Mouse (Mus musculus) liver, embryonic 16.5 days (tissue): ENCODE data around the gene Glt8d2. TPM values are rescaled to one million over a fixed set of nuclear protein-coding genes. Genes with fewer than 3 reads are reported as not detected.
A peak's percentile ranks its signal among the peaks of the same experiment; 100 is the strongest.
"Not testable (repeated sequence)": the region's sequence is repeated elsewhere in the genome, so short reads cannot be mapped to it uniquely, and the experiment has no call there.

ENCODE experiments used
- ATAC-seq: fragments of 200-750 bp; cut with Nextera tagmentation; 2 replicates; pipeline ENCODE4 v1.8.0; 2017; ENCODE audit warnings: low read depth, mild to moderate bottlenecking, moderate number of reproducible peaks, moderate library complexity
- H3K27ac ChIP-seq: fragments of 300-500 bp; sonication (generic); 2 replicates; pipeline ENCODE4 v1.5.1; 2014; ENCODE audit warnings: mild to moderate bottlenecking, low read length
- H3K27me3 ChIP-seq: fragments of 300-500 bp; sonication (generic); 2 replicates; pipeline ENCODE4 v1.6.1; 2014; ENCODE audit warnings: low read depth, low read length, mixed read lengths; ENCODE audit not compliant: control insufficient read depth, insufficient read depth
- H3K36me3 ChIP-seq: fragments of 300-500 bp; sonication (generic); 2 replicates; pipeline ENCODE4 v1.6.1; 2014; ENCODE audit warnings: mild to moderate bottlenecking; ENCODE audit not compliant: control insufficient read depth, insufficient read depth
- H3K4me1 ChIP-seq: fragments of 300-500 bp; sonication (generic); 2 replicates; pipeline ENCODE4 v1.6.1; 2014; ENCODE audit warnings: low read depth, low read length, mixed read lengths; ENCODE audit not compliant: control insufficient read depth
- H3K4me2 ChIP-seq: fragments of 300-500 bp; sonication (generic); 2 replicates; pipeline ENCODE4 v1.6.1; 2014; ENCODE audit warnings: low read depth, low read length, mixed read lengths
- H3K4me3 ChIP-seq: fragments of 300-500 bp; sonication (generic); 2 replicates; pipeline ENCODE4 v1.5.1; 2014; ENCODE audit warnings: low read depth, mild to moderate bottlenecking, low read length
- H3K9ac ChIP-seq: fragments of 300-500 bp; sonication (generic); 2 replicates; pipeline ENCODE4 v1.6.1; 2014; ENCODE audit warnings: low read depth, low read length
- H3K9me3 ChIP-seq: fragments of 300-500 bp; sonication (generic); replicated peaks from 2 replicates; pipeline ENCODE4 v1.6.1; 2016; ENCODE audit warnings: low read length; ENCODE audit not compliant: control insufficient read depth
- WGBS: fragments of 180-500 bp; shearing (Covaris S2); extraction: QIAGEN DNeasy Blood & Tissue Kit; methylation state at CpG from one replicate; pipeline ENCODE4 v1.1.7; 2014; ENCODE audit not compliant: insufficient replicate concordance; 5-methylcytosine and 5-hydroxymethylcytosine counted together
- polyA plus RNA-seq: library from polyadenylated mRNA; unstranded; fragments of >200 nt; fragmentation: Nextera tagmentation; extraction: Ambion mirVana; gene quantifications from 2 replicates; pipeline ENCODE4 v1.2.1, GENCODE M21; 2015

The Glt8d2 gene
- polyA plus RNA-seq, 1 experiment from 2014 or later = 0.61 TPM

DNA sequence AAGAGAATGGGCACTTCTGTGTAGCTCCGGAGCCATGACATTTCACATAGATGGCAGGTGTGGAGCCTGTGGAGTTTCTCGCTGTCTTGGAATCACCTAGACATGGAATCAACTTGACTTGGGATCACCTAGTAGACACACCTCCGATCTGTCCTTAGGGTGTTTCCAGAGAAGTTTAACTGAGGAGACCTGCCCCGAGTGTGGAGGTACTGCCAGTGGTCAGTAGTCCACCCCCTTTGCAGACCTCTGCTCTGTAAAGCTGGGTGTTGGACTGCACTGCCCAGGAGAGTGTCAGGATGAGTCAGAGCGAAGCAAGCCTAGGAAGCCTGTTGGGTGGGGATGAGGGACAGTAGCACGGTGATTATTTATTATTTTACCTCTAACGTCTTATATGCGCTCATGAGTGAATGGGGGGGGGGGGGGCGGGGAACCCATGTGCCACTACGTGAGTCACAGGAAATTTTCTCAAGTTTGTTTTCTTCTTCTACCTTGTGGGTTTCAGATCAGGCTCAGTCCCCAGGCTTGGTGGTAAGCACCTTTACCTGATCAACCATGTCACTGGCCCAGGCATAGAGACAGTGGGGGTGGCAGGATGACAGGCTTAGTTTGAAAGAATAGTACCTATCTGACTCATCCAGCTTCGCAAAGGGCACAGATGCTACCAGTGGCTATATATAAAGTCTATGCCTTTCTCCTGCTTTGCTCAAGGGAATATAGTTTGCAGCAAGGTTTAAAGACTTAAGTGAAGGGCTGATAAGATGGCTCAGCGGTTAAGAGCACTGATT lies 57.8 kb downstream of the Glt8d2 start:
- no peaks in the 10 kb centered on the region for H3K27me3 ChIP-seq
- no peak overlapping the region for H3K27ac ChIP-seq
- H3K4me3 ChIP-seq = no peak overlapping the region
- no peak overlapping the region for H3K4me2 ChIP-seq
- no peaks in the 10 kb centered on the region for H3K9me3 ChIP-seq
- H3K36me3 ChIP-seq = peaks cover 4% of the 10 kb centered on the region; the same call in 1 of the 2 replicates
- no peak for ATAC-seq
- H3K4me1 ChIP-seq = peaks cover 18% of the 10 kb centered on the region
- WGBS = 91% methylated on average over 12 of the region's 12 CpGs
- H3K9ac ChIP-seq = no peak overlapping the region

GRCm38 (mm10) chr10:82631133-82631532 lies 59.3 kb downstream of the Glt8d2 start:
- Histone ChIP-seq H3K9ac (no peak overlapping the region), H3K4me3 (peak overlapping the region; percentile 85), H3K4me1 (peaks cover 18% of the 10 kb centered on the region), H3K27me3 (no peaks in the 10 kb centered on the region), H3K27ac (no peak overlapping the region), H3K4me2 (peak overlapping the region; percentile 64), H3K9me3 (no peaks in the 10 kb centered on the region), H3K36me3 (peaks cover 4% of the 10 kb centered on the region; the same call in 1 of the 2 replicates)
- 75% methylated on average over 7 of the region's 7 CpGs for WGBS
- ATAC-seq = no peak

- WGBS = 19% methylated on average over 7 of the region's 7 CpGs
Observed at GRCm38 (mm10) chr10:82630497-82630896, 60.0 kb downstream of the Glt8d2 start.

GRCm38 (mm10) chr10:82629586-82630255 lies 60.7 kb downstream of the Glt8d2 start, which contains the start of gene Tdg:
Tdg (plus strand) TSS chr10:82629828.
- Histone ChIP-seq H3K27ac (peak within 1 kb of the TSS; percentile 81), H3K4me2 (peak within 1 kb of the TSS; percentile 98), H3K9ac (peak within 1 kb of the TSS; percentile 83), H3K4me1 (peaks cover 18% of the 10 kb centered on the region), H3K4me3 (peak within 1 kb of the TSS; percentile 85)
- under 1% methylated on average over 64 of the region's 78 CpGs for WGBS
- peak; percentile 98 for ATAC-seq
- not testable (repeated sequence) for H3K27me3 ChIP-seq, H3K36me3 ChIP-seq, H3K9me3 ChIP-seq

More at GRCm38 (mm10) chr10:82630497-82630896, 60.0 kb downstream of the Glt8d2 start:
- Histone ChIP-seq H3K4me3 (peak overlapping the region; percentile 85), H3K4me1 (peaks cover 18% of the 10 kb centered on the region), H3K9ac (peak overlapping the region; percentile 83), H3K27me3 (no peaks in the 10 kb centered on the region), H3K4me2 (peak overlapping the region; percentile 64), H3K9me3 (no peaks in the 10 kb centered on the region), H3K36me3 (peaks cover 4% of the 10 kb centered on the region; the same call in 1 of the 2 replicates), H3K27ac (peak overlapping the region; percentile 2; the same call in 1 of the 2 replicates)
- no peak for ATAC-seq

GRCm38 (mm10) chr10:82629111-82629585 lies 61.3 kb downstream of the Glt8d2 start:
- Histone ChIP-seq H3K4me1 (peaks cover 18% of the 10 kb centered on the region), H3K9me3 (no peaks in the 10 kb centered on the region), H3K36me3 (0 out of 2 replicates have a peak, but pooled peaks cover 4% of the 10 kb centered on the region), H3K4me3 (peak overlapping the region; percentile 85), H3K27me3 (no peaks in the 10 kb centered on the region), H3K9ac (peak overlapping the region; percentile 83), H3K27ac (peak overlapping the region; percentile 81), H3K4me2 (peak overlapping the region; percentile 98)
- peak; percentile 3 for ATAC-seq
- WGBS = 7% methylated on average over 11 of the region's 11 CpGs

DNA sequence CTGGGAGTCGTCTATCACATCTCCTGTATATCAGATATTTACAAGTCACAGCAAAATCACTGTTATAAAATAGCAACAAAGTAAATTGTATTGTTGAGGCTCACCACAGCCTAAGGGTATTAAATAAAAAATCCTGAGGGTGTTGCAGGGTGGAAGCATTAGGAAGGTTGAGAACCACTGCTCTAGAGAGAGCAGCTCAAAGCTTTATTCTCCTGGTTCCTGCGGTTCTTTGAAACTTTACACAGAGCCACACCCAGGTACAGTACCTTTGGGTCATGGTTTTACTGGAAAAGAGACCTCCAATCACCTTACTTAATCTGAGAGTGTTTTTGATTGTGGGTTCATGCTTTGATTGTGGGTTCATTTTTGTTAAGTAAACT lies 66.9 kb downstream of the Glt8d2 start:
- not testable (repeated sequence) for H3K27me3 ChIP-seq, H3K9me3 ChIP-seq, H3K9ac ChIP-seq, H3K36me3 ChIP-seq, H3K4me1 ChIP-seq, ATAC-seq
- H3K4me2 ChIP-seq = peak overlapping the region; percentile 73
- H3K27ac ChIP-seq = peak overlapping the region; percentile 76
- peak overlapping the region; percentile 80 for H3K4me3 ChIP-seq
- WGBS = 2% methylated on average over 2 of the region's 2 CpGs

DNA sequence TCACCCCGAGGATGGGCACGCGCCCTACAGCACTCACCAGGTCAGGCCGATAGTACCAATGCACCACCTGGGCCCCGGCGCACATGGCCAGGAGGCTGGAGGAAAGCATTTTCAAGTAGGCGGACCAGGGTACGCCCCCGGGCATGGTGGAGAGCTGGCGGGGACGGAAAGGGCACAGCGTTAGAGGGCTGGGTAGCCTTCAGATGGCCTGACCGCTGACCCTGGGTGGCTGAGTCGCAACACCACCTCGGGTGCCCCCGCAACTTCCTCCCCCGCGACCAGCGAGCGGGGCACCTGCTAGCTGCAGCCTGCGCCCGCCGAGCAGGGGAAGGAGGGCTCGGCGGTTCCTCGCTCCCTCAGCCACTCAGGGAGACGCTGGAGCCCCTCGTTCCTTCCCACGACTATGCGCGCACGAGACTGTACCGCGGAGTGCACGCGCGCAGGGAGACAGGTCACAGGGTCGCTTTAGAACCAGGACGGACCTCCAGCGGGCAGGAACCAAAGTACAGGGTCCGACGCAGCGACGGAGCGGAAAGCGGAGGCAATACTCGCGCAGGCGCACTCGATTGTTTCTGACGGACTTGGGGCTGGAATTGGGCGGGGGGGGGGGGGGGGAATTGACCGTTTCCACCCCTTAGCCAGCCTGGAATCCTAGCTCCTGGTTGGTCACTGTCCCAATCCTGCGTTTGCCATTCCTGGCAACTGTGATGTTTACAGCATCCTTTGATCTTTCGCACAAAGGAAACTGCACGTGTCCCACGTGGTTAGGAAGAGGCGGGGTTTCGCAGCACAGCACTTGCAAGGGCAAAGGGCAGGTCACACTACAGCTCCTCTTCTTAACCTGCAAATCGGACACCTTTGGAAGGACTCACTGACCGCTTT lies 67.5 kb downstream of the Glt8d2 start, which contains the start of gene 1190007I07Rik:
Gene 1190007I07Rik, minus strand, starts transcription at position 558 of the 882 bp plus-strand sequence.
- WGBS = under 1% methylated on average over 60 of the region's 61 CpGs
- Histone ChIP-seq H3K4me3 (peak within 1 kb of the TSS; percentile 80), H3K36me3 (no peaks in the 10 kb centered on the region), H3K4me1 (no peaks in the 10 kb centered on the region), H3K4me2 (peak within 1 kb of the TSS; percentile 73), H3K9ac (peak within 1 kb of the TSS; percentile 80), H3K9me3 (no peaks in the 10 kb centered on the region), H3K27ac (peak within 1 kb of the TSS; percentile 76), H3K27me3 (no peaks in the 10 kb centered on the region)
- peak; percentile 87 for ATAC-seq

DNA sequence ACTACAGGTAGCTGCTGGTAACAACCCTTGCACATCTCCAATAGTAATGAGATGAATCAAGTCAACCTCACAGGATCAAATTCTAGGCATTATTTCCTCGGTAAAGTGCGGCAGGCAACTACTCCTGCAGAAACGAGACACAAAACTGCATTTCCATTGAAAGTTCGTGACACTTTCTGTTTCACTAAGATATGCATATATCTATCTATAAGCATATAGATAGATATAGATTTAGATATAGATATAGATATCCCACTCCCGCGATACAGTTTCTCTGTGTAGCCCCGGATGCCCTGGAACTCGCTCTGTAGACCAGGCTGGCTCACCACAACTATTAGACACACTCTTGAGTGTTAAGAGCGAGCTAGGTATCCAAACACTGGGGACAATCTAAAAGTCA lies 68.2 kb downstream of the Glt8d2 start:
- Histone ChIP-seq H3K4me1 (no peaks in the 10 kb centered on the region), H3K36me3 (no peaks in the 10 kb centered on the region), H3K27ac (no peak overlapping the region), H3K9ac (peak overlapping the region; percentile 80), H3K4me2 (peak overlapping the region; percentile 73), H3K4me3 (peak overlapping the region; percentile 80), H3K9me3 (no peaks in the 10 kb centered on the region), H3K27me3 (no peaks in the 10 kb centered on the region)
- WGBS = 10% methylated on average over 9 of the region's 9 CpGs
- ATAC-seq = no peak; the same call in 1 of the 2 replicates
